Mouse (Mus musculus): ENCODE data around the gene Nf1.

- TF ChIP-seq CTCF (IDR thresholded peaks at IDR 0.05; ENCODE audit: extremely low read depth, insufficient read depth, insufficient read length, insufficient replicate concordance) (no peak), POLR2A (IDR thresholded peaks at IDR 0.05; ENCODE audit: low read depth, low read length) (no peak)
Observed at GRCm38 (mm10) chr11:79292130-79292529, 47.4 kb upstream of the Nf1 start.
